Mouse (Mus musculus) adipocyte (in vitro differentiated cells): ENCODE results near the gene Lhx9.
A peak's percentile ranks its signal among the peaks of the same experiment; 100 is the strongest.

Source experiments
- DNase-seq: peaks from one replicate; pipeline ENCODE4 v3.0.0-alpha.2; 2016; ENCODE audit warnings: low spot score

The Lhx9 gene

DNA sequence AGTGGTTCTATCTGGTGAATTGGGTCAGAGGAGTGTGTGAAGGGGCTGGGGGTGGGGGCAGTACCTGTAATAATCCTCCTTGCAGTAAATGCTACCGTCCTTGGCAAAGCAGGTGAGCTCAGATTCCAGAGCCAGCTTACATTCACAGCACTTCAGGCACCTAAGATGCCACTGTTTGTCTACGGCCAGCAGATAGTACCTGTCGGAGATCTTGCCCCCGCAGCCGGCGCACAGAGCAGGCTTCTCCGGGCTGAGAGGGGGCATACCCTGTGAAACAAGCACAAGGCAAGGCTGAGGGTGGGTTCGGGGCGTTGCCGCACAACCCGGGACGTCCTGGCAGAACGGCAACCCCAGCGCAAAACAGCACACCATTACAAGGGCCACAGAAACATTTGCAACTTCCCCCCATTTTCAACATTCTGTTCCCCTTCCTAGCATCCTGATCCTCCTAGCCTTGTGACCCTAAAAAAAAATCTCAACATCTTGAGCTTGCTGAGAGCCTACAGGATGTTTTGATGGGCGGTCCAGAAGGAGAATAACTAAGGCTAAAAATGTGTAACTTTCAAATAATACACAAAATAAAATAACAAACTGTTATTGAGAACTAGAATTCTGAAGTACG lies 8.5 kb downstream of the Lhx9 start:
- DNase-seq: no peak

GRCm38 (mm10) chr1:138839291-138839690 lies 9.1 kb downstream of the Lhx9 start:
- no peak for DNase-seq

DNA sequence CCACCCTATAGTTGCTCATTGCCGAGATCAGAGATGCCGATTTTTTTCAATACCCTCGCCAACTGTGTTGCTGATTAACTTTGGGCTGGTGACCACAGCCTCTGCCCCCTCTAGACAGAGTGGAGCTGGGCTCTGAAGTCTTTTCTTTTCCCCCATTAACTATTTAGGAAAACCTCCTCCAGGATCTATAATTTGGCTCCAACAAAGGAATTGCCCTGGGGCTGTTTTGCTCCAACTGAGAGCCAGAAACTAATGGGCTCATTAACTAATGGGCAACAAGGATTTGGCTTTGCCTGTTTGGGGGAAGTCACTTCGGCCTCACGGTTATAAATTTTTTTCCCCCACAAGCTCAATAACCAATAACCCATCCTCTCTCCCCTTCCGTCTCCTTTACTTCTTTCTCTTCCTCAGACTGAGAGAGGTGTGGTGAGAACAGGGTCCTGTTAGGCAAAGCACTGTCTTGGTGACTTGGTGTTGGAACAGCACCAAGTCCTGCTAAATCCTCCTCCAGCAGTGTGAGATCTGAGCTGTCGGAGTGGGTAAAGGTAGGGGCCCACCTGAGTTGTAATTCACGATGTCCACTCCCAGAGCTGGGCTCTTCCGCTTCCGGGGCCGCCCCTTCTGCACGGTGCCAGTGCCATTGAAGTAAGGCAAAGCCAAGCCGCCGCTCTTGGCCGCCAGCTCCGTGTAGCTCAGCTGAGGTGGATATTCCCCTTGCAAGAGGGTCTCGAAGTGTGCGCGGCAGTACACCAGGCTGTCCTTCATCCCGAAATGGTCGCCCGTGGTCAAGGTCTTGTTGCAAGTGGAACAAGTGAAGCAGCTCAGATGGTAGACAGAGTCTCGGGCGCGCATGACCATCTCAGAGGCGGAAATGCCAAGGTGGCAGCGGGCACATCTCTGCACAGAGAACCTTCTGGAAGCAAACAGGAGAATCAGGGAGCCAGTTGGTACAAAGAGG lies 10.3 kb downstream of the Lhx9 start:
- no peak for DNase-seq

DNA sequence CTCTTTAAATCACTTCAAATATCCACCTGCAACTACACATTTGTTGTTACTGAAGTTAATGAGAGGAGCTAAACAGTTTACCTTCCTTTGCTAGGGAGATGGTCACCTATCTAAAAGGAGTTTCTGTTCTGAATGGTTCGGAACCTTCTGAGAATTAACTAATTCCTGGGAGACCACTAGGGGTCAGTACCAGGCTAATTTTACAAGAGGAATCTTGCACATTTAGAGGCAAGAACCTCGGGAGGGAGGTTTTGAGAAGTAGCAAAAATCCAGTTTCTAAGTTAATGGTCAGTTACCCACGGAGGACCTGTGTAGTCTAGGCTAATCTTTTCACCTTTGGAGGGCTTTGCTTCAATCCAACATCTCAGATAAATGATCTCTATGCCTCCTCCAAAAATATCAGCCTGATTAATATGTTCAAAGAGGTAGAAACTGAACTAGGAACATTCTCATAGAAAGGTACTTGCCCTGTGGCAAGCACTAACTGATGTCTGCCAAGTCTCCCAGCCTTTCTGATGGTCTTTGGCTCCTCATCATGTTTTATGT lies 12.9 kb downstream of the Lhx9 start:
- DNase-seq: peak; percentile 68

DNA sequence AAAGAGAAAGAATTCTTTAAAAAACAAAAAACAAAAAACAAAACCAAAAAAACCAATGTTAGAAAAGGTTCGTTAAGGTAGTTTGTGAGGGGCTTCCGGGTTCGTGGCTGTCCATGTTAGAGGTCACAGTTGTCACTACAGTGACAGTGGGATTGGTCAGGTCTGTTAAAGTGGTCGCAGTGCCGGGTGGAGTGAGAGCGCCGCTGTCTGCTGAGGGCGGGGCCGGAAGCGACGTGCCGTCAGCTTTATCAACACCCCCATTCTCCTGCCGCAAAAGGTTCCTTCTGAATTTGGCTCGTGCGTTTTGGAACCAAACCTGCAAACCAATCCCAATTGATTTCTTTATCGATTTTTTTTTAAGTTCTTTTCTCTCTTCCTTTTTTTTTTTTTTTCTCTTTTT lies 17.1 kb downstream of the Lhx9 start:
- no peak for DNase-seq

GRCm38 (mm10) chr1:138826841-138827240 lies 21.5 kb downstream of the Lhx9 start:
- peak; percentile 79 for DNase-seq

GRCm38 (mm10) chr1:138822985-138823322 lies 25.4 kb downstream of the Lhx9 start:
- DNase-seq: no peak

DNA sequence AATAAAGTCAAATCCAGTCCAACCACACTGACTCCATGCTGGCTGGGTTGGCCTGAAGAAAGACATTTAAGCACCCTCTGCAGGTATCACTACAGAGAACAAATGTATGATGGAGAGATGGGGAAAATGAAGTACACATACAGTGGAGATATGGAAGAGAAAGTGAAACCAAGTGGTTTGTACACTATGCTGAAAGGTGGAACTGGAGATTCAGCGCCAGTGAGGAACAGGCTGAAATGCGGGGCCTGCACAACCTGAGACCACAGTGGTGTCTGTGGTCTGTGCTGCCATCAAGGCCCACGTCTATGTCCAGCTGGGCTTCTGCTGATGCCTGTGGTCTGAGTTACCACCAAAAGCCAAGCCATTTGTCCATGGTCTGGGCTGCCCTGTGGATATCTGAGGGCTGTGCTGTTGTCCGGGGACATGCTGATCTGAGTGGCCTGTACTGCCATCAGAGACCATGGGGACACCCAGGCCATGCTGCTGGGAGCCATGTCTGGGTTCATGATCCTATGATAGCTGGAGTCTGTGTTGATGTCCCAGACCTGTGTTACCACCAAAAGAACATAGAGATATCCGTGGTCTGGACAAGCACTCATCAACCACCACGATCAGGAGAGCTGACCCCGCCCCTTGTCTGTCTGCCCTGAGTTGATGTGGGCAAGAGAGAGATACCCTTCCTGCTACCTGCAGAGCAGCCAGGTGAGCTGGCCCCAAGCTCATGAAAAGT lies 26.0 kb downstream of the Lhx9 start:
- DNase-seq: no peak

DNA sequence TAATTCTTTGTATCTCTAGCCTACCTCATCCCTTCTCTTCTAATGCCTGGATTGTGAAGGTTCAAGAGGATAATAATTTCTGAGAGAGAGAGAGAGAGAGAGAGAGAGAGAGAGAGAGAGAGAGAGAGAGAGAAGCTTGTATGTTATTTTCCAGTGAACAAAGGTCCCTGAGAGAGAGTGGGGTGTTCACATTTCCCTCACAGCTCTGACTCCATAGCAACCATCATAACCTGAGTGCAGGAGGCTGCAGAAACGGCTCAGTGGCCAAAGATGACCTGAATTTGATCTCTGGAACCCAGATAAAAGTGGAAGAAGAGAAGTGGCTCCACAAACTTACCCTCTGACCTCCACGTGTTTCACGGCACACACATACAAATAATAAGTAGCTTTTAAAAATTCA lies 46.6 kb downstream of the Lhx9 start:
- DNase-seq: no peak

DNA sequence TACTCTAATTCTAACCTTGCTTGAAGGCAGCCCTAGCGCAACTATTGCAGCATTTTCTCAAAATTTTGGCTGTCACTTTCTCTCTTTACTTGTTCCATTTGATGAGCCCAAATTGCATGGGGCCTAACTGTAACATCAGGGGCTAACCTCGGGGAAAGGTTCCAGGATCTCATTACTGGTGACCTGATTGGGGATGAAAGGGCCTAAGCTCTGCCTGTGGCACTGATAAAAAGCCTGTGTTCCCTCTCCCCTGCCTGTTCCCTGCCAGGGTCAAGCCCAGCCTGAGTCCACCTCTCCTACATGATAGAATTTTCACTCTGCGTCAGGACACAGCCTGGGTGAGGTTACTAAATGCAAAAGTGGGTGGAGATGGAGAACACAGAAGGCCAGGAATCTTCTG lies 47.1 kb downstream of the Lhx9 start:
- DNase-seq: no peak

- no peak for DNase-seq
Observed at GRCm38 (mm10) chr1:138799692-138800314, 48.6 kb downstream of the Lhx9 start.

- DNase-seq: no peak
Observed at GRCm38 (mm10) chr1:138798110-138798509, 50.3 kb downstream of the Lhx9 start.

DNA sequence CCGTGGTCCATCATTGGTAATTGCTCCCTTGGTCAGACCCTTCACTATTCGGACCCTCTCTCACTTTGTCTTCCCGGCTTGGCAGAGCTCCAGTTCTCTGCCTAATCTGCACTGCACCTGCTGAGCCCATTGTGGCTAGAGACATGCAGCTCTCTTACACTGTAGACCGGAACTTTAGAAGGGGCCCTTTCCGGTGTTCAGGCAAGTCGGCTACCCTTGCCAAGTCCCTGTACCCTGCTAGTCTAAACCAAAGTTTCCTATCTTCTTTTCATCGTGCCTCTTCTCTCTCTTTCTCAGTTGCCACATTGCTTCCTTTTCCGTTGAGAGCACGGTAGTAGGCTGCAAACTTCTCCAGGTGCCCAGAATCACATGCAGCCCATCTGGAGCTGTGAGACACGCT lies 62.5 kb downstream of the Lhx9 start:
- no peak for DNase-seq

DNA sequence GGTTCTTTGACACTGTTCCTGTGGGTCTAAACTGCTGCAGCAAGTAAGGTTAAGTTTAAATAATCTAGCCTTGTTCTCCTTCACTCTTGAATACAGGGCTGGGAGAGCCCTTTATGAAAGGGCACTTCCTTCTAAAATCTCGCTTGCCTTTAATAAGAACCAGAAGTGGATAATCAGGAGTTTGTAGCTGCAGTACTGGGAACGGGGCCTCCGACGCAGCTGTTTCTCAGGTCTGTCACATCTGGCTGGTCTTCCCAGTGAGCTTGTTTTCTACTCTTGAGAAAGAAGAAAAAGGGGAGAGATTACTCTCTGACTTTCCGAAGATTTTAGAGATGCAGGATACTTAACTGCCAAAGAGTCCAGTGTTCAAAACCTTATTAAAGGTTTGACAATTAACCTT lies 64.4 kb downstream of the Lhx9 start:
- DNase-seq: no peak
